Mouse (Mus musculus) liver, adult 2 months (tissue): ENCODE data around the gene Gsx1.

Experiments used
- CTCF ChIP-seq: fragments of 200-500 bp; IDR thresholded peaks from 2 replicates; pipeline ENCODE4 v1.5.1; 2011; ENCODE audit warnings: low read depth, low read length, control low read depth
- POLR2A ChIP-seq: fragments of 200-500 bp; IDR thresholded peaks from 2 replicates; pipeline ENCODE4 v1.6.1; 2011; ENCODE audit warnings: low read length, control low read depth; ENCODE audit not compliant: insufficient read depth; ENCODE audit errors: extremely low read depth

GRCm38 (mm10) chr5:147207852-147208251, 19.4 kb downstream of the Gsx1 start:
- TF ChIP-seq POLR2A (no peak), CTCF (no peak)
